ENCODE assay signal across 14 mouse cellular contexts in the genomic region with DNA sequence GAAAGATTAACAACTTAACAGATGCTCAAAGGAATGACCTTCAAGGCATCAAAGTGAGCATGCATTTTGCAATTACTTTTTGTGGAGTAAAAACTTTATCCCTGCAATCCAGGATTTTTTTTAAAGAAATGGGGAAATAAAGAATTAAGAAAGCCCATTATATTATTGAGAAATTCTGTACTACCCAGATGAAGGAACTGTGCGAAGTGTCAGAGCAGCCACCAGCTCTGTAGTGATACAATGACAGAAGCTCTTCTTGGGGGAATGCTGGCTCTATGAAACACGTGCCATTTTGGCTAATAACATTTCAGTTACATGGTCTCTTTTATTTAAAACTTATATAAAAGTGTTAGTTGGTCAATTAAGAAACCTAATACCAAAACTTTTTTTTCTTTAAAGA.
"Had no signal": no experiment of that assay in that cellular context is flagged by ENCODE, and none has a peak within 500 bp of the region (broad histone marks: within the 10 kb centered on the region; RNA-seq: fewer than 3 reads in every experiment).

No protein-coding gene starts in this region.

- H3K27ac ChIP-seq: midbrain, embryonic 10.5 days; midbrain, embryonic 12.5 days; neural tube, embryonic 12.5 days had no signal

- H3K9me3 ChIP-seq: midbrain, embryonic 10.5 days; midbrain, embryonic 12.5 days; neural tube, embryonic 12.5 days had no signal

- DNase-seq: lung, adult 18-20 months; lung, embryonic 14.5 days; lung, postnatal 10 days; lung, postnatal 4 days; midbrain, embryonic 14.5 days; right cerebral cortex, postnatal 14 days; spleen, adult 18-20 months; thymus, adult 18-20 months; thymus, postnatal 14 days; thymus, postnatal 36 days had no signal

- H3K4me3 ChIP-seq: midbrain, embryonic 10.5 days; midbrain, embryonic 12.5 days; neural tube, embryonic 12.5 days had no signal

- H3K27me3 ChIP-seq: midbrain, embryonic 12.5 days; neural tube, embryonic 12.5 days had no signal

- H3K4me1 ChIP-seq: midbrain, embryonic 10.5 days; midbrain, embryonic 12.5 days; neural tube, embryonic 12.5 days had no signal

- ATAC-seq: midbrain, embryonic 16.5 days had no signal

- H3K4me2 ChIP-seq: lung, embryonic 14.5 days; midbrain, embryonic 12.5 days; neural tube, embryonic 12.5 days had no signal

- H3K9ac ChIP-seq: lung, embryonic 14.5 days; midbrain, embryonic 12.5 days; neural tube, embryonic 12.5 days had no signal
